Mouse (Mus musculus): ENCODE measurements around the gene Nrip1. TPM values are rescaled to one million over a fixed set of nuclear protein-coding genes. Genes with fewer than 3 reads are reported as not detected.

Nrip1 gene
- polyA plus RNA-seq, 1 experiment: 11.3 TPM

DNA sequence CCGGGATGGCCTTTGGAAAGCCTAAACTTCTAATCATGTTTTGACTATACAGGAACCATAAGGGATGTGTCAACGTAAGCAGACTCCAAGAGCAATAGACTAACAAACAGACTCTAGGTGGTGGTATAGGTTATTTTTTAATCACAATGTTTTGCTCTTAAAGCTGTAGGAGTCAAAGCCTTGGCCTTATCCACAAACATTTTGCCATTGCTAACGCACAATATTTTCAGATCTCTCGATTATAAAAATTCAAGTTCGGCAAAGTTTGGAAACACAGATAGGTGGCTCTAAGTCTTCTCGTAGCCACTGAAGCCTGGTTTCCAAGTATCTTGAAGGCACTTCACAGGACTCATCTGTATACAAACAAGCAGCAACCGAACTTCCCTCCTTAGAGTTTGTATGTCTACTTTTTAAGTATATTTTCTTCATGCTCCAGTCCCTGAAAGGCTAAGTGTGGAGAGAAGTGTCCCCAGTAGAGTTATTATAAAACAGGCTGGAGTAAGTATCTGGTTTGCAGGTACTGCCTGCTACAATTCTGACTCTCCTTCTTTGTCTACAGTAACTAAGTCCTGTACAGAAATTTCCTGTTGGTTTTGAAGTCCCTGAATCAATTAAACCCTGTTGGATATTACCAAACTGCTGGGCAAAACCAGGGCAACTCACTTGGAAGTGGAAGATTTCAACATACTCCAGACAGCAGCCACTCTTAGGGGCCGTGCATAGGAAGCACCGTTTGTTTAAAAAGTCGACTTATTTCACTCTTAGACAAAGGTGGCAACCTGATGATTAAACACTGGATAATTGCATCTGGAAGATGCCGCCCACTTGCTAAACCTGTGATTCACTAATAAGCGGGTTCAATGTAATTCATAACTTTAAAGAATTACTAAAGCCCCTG is 2.7 kb downstream of the Nrip1 start:
- no peak for DNase-seq
- Histone ChIP-seq H3K4me1 (ENCODE audit: control insufficient read depth, insufficient read depth, low read length) (no peaks in the 10 kb centered on the region; the same call in none of the 2 replicates), H3K4me3 (replicated peaks; ENCODE audit: insufficient read depth, low read depth, low read length) (peak overlapping the region; percentile 27), H3K27me3 (ENCODE audit: control insufficient read depth, insufficient read depth, low read length) (no peaks in the 10 kb centered on the region), H3K27ac (ENCODE audit: insufficient read depth, low read length) (no peak overlapping the region)
- WGBS: 22% methylated on average over 12 of the region's 12 CpGs
- TF ChIP-seq CTCF (IDR thresholded peaks at IDR 0.05; ENCODE audit: borderline replicate concordance, insufficient read depth, low read depth, low read length) (no peak), POLR2A (IDR thresholded peaks at IDR 0.05; ENCODE audit: borderline replicate concordance, insufficient read depth, low read length) (no peak)

GRCm38 (mm10) chr16:76370041-76370715 is 3.4 kb downstream of the Nrip1 start:
- Histone ChIP-seq H3K27me3 (ENCODE audit: control insufficient read depth, insufficient read depth, low read length) (no peaks in the 10 kb centered on the region), H3K4me1 (ENCODE audit: control insufficient read depth, insufficient read depth, low read length) (peaks cover 2% of the 10 kb centered on the region), H3K27ac (ENCODE audit: insufficient read depth, low read length) (no peak overlapping the region), H3K4me3 (replicated peaks; ENCODE audit: insufficient read depth, low read depth, low read length) (peak overlapping the region; percentile 26)
- DNase-seq: peak; percentile 61 to 78
- TF ChIP-seq POLR2A (IDR thresholded peaks at IDR 0.05; ENCODE audit: borderline replicate concordance, insufficient read depth, low read length) (no peak), CTCF (IDR thresholded peaks at IDR 0.05; ENCODE audit: borderline replicate concordance, insufficient read depth, low read depth, low read length) (peak; percentile 70; the same call in 1 of the 2 replicates)
- WGBS: 7% methylated on average over 6 of the region's 6 CpGs

DNA sequence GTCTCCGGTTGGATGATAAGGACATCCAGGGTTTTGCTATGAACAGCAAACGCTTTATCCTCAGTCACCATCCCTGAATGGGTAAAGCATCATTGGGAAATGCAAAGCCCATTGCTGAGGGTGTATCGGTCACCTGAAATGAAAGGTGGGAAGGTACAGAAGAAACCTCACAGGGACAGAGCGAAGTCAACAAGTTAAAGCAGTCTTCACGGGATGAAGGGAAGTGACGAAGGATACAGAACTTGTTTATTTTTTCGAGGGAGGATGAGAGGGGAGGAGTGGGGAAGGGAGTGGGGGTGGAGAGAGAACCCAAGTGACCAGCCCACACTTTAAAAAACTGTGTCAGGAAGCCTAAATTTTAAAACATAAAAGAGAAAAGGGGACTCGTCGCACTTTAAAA is 4.4 kb downstream of the Nrip1 start:
- Histone ChIP-seq H3K27ac (ENCODE audit: insufficient read depth, low read length) (no peak overlapping the region), H3K27me3 (ENCODE audit: control insufficient read depth, insufficient read depth, low read length) (no peaks in the 10 kb centered on the region), H3K4me3 (replicated peaks; ENCODE audit: insufficient read depth, low read depth, low read length) (no peak overlapping the region), H3K4me1 (ENCODE audit: control insufficient read depth, insufficient read depth, low read length) (peaks cover 4% of the 10 kb centered on the region)
- TF ChIP-seq CTCF (IDR thresholded peaks at IDR 0.05; ENCODE audit: borderline replicate concordance, insufficient read depth, low read depth, low read length) (no peak), POLR2A (IDR thresholded peaks at IDR 0.05; ENCODE audit: borderline replicate concordance, insufficient read depth, low read length) (no peak)
- no peak for DNase-seq
- WGBS: 90% methylated on average over 9 of the region's 9 CpGs

DNA sequence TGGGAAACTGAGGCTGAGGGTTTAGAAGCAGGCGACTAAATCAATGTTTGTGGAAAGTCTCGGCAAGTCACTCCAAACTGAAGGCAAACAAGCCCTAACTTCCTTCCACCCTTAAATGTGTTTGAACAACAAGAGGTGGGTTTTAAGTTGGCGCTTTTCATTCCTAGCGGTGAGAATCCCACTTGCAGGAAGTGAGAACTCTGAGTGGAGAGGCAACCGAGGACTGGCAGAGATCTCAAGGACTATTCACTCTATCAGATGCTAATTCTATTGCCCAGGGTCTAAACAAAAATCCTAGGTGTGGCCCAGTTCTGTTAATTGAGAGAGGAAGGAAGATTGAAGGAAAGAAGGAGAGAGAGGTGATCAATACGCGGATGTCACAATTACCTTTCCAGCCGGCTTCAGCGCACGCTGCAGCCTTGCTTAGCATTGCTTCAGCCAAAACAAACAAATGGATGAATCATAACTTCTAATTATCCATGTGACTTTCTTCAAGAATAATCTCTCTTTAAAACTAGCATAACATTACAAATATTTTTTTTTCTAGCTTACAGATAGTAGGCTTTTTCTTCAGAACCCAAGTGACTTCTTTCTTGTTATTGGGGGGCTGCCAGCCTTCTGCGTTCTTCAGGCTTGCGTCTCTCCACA is 6.2 kb downstream of the Nrip1 start:
- TF ChIP-seq CTCF (IDR thresholded peaks at IDR 0.05; ENCODE audit: borderline replicate concordance, insufficient read depth, low read depth, low read length): no peak
- no peak for TF ChIP-seq POLR2A (IDR thresholded peaks at IDR 0.05; ENCODE audit: borderline replicate concordance, insufficient read depth, low read length)
- H3K4me3 ChIP-seq (replicated peaks; ENCODE audit: insufficient read depth, low read depth, low read length): no peak overlapping the region
- no peaks in the 10 kb centered on the region for H3K27me3 ChIP-seq (ENCODE audit: control insufficient read depth, insufficient read depth, low read length)
- no peak overlapping the region for H3K27ac ChIP-seq (ENCODE audit: insufficient read depth, low read length)
- H3K4me1 ChIP-seq (ENCODE audit: control insufficient read depth, insufficient read depth, low read length): peaks cover 4% of the 10 kb centered on the region
- WGBS: 76% methylated on average over 12 of the region's 12 CpGs
- DNase-seq: no peak

DNA sequence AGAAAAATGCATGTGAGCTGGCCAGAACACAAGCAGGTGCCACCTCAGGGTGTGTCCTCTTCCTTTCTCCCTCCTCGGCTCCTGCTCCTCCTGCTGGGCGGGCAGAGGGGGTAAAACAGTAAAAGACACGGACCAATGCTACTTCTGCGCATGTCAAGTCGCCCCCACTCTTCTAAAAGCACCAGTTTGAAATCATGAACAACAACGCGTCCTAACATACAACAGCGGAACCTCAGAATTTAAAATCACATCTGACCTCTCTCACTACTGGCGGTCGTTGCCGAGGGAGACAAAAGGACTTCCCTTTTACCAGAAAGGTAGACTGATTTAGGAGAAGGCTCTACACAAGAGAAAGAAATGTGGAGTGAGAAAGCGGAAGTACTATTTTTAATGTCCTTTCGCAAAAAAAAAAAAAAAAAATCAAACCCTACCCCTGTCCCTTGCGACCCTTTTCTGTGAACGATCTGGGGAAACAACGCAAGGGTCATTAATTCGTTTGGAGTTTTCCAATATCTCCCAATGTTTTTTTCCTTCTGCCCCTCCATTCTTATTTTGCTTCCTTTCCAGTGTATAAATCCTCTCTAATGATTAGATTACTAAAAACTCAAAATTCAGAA is 7.7 kb downstream of the Nrip1 start:
- no peak for TF ChIP-seq CTCF (IDR thresholded peaks at IDR 0.05; ENCODE audit: borderline replicate concordance, insufficient read depth, low read depth, low read length)
- no peak for TF ChIP-seq POLR2A (IDR thresholded peaks at IDR 0.05; ENCODE audit: borderline replicate concordance, insufficient read depth, low read length)
- 76% methylated on average over 17 of the region's 17 CpGs for WGBS
- peaks cover 4% of the 10 kb centered on the region for H3K4me1 ChIP-seq (ENCODE audit: control insufficient read depth, insufficient read depth, low read length)
- H3K4me3 ChIP-seq (replicated peaks; ENCODE audit: insufficient read depth, low read depth, low read length): no peak overlapping the region
- no peak for DNase-seq
- H3K27ac ChIP-seq (ENCODE audit: insufficient read depth, low read length): no peak overlapping the region
- no peaks in the 10 kb centered on the region for H3K27me3 ChIP-seq (ENCODE audit: control insufficient read depth, insufficient read depth, low read length)

DNA sequence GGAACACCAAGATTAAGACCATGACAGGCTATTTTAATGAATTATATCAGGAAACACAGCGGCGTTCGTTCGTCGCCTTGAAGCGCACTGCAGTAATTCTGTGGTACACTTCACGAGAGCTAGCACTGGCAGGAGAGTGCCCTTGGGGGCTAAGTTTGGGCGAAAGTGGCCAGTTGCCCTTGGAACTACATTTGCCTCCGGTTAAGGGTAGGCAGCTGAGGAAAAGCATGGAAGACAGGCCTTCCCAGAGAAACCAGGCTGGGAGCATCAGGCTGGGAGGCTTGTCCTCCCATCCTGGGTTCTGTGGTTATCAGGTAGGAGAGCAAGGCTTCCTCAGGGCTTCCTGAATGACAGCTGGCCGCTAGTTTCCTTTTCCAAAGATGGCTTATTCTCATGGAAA is 8.4 kb downstream of the Nrip1 start:
- peak in 1 of 2 experiments; percentile 42 for DNase-seq
- no peak overlapping the region for H3K4me3 ChIP-seq (replicated peaks; ENCODE audit: insufficient read depth, low read depth, low read length)
- H3K4me1 ChIP-seq (ENCODE audit: control insufficient read depth, insufficient read depth, low read length): peaks cover 7% of the 10 kb centered on the region
- peak overlapping the region; percentile 59; the same call in 1 of the 2 replicates for H3K27ac ChIP-seq (ENCODE audit: insufficient read depth, low read length)
- WGBS: 79% methylated on average over 10 of the region's 10 CpGs
- no peak for TF ChIP-seq POLR2A (IDR thresholded peaks at IDR 0.05; ENCODE audit: borderline replicate concordance, insufficient read depth, low read length)
- TF ChIP-seq CTCF (IDR thresholded peaks at IDR 0.05; ENCODE audit: borderline replicate concordance, insufficient read depth, low read depth, low read length): no peak
- no peaks in the 10 kb centered on the region for H3K27me3 ChIP-seq (ENCODE audit: control insufficient read depth, insufficient read depth, low read length)

DNA sequence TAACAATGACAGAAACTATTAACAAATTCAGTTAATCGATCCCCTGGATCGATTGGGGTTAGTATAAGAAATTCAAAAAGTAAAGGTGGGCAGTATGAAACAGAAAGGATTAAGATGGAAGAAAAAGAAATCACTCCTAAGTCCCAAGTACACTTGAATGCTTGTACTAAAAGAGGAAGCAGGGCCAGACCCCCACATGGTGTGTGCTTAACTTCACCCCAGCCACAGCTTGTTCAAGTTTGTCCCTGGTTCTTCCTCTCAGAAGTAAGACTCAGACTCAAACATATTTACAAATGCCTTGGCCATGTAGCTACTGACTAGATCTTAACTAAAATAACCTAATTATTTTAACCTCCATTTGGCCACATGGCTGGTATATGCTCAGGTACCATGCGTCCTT is 10.0 kb downstream of the Nrip1 start:
- Histone ChIP-seq H3K27ac (ENCODE audit: insufficient read depth, low read length) (no peak overlapping the region), H3K27me3 (ENCODE audit: control insufficient read depth, insufficient read depth, low read length) (no peaks in the 10 kb centered on the region), H3K4me1 (ENCODE audit: control insufficient read depth, insufficient read depth, low read length) (peaks cover 8% of the 10 kb centered on the region), H3K4me3 (replicated peaks; ENCODE audit: insufficient read depth, low read depth, low read length) (no peak overlapping the region)
- WGBS: 88% methylated on average over 3 of the region's 3 CpGs
- TF ChIP-seq CTCF (IDR thresholded peaks at IDR 0.05; ENCODE audit: borderline replicate concordance, insufficient read depth, low read depth, low read length) (no peak), POLR2A (IDR thresholded peaks at IDR 0.05; ENCODE audit: borderline replicate concordance, insufficient read depth, low read length) (no peak)
- DNase-seq: no peak
